Mouse (Mus musculus): ENCODE results near the gene Lim2. TPM values are rescaled to one million over a fixed set of nuclear protein-coding genes. Genes with fewer than 3 reads are reported as not detected.

Gene Lim2
- polyA plus RNA-seq, 1 experiment from 2014 or later: not detected

- Histone ChIP-seq H3K36me3 (peaks cover 63% of the 10 kb centered on the region), H3K4me3 (no peak overlapping the region), H3K9me3 (no peaks in the 10 kb centered on the region), H3K4me1 (peaks cover 13% of the 10 kb centered on the region), H3K27me3 (ENCODE audit: insufficient read depth, poor library complexity, severe bottlenecking) (no peaks in the 10 kb centered on the region), H3K27ac (no peak overlapping the region)
- WGBS: 97% methylated on average over 11 of the region's 11 CpGs
- DNase-seq (ENCODE audit: low spot score): no peak
Measured at GRCm38 (mm10) chr7:43451726-43452125, 24.3 kb downstream of the Lim2 start.

- H3K36me3 ChIP-seq: peaks cover 72% of the 10 kb centered on the region
- no peak for DNase-seq (ENCODE audit: low spot score)
- no peak overlapping the region for H3K27ac ChIP-seq
- no peaks in the 10 kb centered on the region for H3K9me3 ChIP-seq
- 43% methylated on average over 4 of the region's 4 CpGs for WGBS
- H3K4me3 ChIP-seq: no peak overlapping the region
- peaks cover 13% of the 10 kb centered on the region for H3K4me1 ChIP-seq
- H3K27me3 ChIP-seq (ENCODE audit: insufficient read depth, poor library complexity, severe bottlenecking): no peaks in the 10 kb centered on the region
Measured at GRCm38 (mm10) chr7:43452609-43453008, 25.1 kb downstream of the Lim2 start.

DNA sequence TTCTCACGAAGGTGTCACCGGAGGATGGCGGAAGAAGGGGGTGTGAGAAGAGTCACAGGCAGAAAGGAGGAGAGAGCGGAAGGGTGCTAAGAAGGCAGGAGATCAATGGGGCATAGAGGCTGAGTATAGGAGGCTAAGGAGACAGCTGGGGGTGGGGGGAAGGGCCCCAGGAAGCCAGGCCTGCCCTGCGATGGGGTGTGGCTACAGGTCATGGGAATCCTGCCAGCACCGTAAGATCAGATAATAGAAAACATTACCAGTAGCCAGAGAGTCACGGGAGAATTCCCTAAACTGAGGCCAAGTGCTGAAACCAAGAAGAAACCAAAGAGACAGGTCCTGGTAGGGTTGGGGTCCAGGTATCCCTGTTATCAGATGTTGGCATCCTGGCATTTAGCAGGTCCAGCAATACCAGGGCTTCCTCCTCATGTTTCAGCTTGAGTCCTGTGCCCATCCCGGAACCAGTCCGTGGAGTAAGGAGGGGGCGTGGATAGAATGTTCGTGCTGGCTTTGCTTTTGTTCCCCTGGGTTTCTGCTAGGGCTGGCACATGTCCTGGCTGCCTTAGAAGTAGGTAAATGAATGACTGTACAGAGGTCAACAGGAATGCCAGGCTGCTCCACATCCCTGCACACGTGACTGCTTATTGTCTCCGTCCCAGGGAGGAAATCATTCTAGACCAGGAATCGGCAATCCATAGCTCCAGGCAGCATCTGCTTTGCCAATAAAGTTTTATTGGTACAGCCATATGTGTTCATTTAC, 26.3 kb downstream of the Lim2 start:
- H3K9me3 ChIP-seq: no peaks in the 10 kb centered on the region
- H3K4me3 ChIP-seq: no peak overlapping the region
- WGBS: 91% methylated on average over 14 of the region's 14 CpGs
- H3K4me1 ChIP-seq: 0 out of 2 replicates have a peak, but pooled peaks cover 4% of the 10 kb centered on the region
- peaks cover 73% of the 10 kb centered on the region for H3K36me3 ChIP-seq
- no peak overlapping the region for H3K27ac ChIP-seq
- no peaks in the 10 kb centered on the region for H3K27me3 ChIP-seq (ENCODE audit: insufficient read depth, poor library complexity, severe bottlenecking)
- no peak for DNase-seq (ENCODE audit: low spot score)

DNA sequence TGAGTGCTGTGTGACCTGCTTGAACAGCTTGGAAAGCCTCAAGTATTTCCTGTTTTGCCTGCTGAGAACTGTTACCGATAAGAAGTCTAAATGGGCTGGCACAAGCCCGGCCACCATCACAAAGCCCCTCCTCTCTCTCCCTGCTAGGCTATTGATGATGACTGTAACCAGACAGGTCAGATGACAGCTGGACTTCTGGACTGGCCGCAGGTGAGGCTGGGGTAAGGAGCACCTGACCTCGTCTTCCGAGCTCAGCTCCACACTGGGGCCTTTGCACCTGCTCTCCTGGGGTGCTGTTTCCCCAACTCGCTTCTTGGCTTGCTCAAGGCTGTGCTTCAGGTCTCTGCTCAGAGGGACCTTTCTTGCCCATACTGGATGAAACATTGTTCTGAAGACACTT, 26.9 kb downstream of the Lim2 start:
- no peaks in the 10 kb centered on the region for H3K27me3 ChIP-seq (ENCODE audit: insufficient read depth, poor library complexity, severe bottlenecking)
- no peak overlapping the region for H3K27ac ChIP-seq
- H3K36me3 ChIP-seq: peaks cover 73% of the 10 kb centered on the region
- H3K4me1 ChIP-seq: 0 out of 2 replicates have a peak, but pooled peaks cover 2% of the 10 kb centered on the region
- H3K4me3 ChIP-seq: no peak overlapping the region
- DNase-seq (ENCODE audit: low spot score): no peak
- no peaks in the 10 kb centered on the region for H3K9me3 ChIP-seq
- WGBS: 77% methylated on average over 6 of the region's 6 CpGs

- Histone ChIP-seq H3K27me3 (ENCODE audit: insufficient read depth, poor library complexity, severe bottlenecking) (peaks cover 39% of the 10 kb centered on the region), H3K4me1 (peaks cover 19% of the 10 kb centered on the region), H3K36me3 (peaks cover 2% of the 10 kb centered on the region), H3K9me3 (no peaks in the 10 kb centered on the region), H3K27ac (no peak within 1 kb of the TSS), H3K4me3 (no peak within 1 kb of the TSS)
- WGBS: 62% methylated on average over 4 of the region's 4 CpGs
- no peak for DNase-seq (ENCODE audit: low spot score)
Measured at GRCm38 (mm10) chr7:43462851-43463250, 35.4 kb downstream of the Lim2 start, which contains the start of gene Vsig10l. Gene Vsig10l (plus strand): TSS chr7:43463151.

- Histone ChIP-seq H3K9me3 (no peaks in the 10 kb centered on the region), H3K36me3 (no peaks in the 10 kb centered on the region), H3K27me3 (ENCODE audit: insufficient read depth, poor library complexity, severe bottlenecking) (peaks cover 41% of the 10 kb centered on the region), H3K4me3 (no peak overlapping the region), H3K27ac (no peak overlapping the region), H3K4me1 (peaks cover 19% of the 10 kb centered on the region)
- no peak for DNase-seq (ENCODE audit: low spot score)
- WGBS: 79% methylated on average over 7 of the region's 7 CpGs
Measured at GRCm38 (mm10) chr7:43463976-43464375, 36.5 kb downstream of the Lim2 start.

DNA sequence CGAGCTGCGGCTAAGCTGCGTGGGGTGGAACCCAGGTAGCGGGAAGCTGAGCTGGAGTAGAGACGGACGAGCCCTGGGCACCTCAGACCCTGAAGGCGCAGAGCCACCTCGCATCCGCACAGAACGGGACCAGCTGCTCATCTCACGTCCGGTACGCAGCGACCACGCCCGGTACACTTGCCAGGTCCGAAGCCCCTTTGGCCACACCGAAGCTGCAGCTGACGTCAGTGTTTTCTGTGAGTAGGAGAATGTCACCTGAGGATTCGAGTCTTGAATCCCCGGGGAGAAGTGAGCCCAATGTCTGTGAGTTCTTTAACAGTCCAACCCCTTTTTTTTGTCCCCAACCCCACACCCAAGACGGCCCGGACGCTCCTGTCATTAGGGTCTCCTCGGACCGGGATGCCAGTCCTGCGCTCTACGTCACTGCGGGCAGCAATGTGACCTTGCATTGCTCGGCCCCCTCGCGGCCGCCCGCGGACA, 37.4 kb downstream of the Lim2 start:
- Histone ChIP-seq H3K27ac (peak overlapping the region; percentile 79), H3K9me3 (no peaks in the 10 kb centered on the region), H3K36me3 (no peaks in the 10 kb centered on the region), H3K27me3 (ENCODE audit: insufficient read depth, poor library complexity, severe bottlenecking) (peaks cover 41% of the 10 kb centered on the region), H3K4me3 (peak overlapping the region; percentile 59), H3K4me1 (peaks cover 19% of the 10 kb centered on the region)
- 9% methylated on average over 35 of the region's 35 CpGs for WGBS
- no peak for DNase-seq (ENCODE audit: low spot score)

DNA sequence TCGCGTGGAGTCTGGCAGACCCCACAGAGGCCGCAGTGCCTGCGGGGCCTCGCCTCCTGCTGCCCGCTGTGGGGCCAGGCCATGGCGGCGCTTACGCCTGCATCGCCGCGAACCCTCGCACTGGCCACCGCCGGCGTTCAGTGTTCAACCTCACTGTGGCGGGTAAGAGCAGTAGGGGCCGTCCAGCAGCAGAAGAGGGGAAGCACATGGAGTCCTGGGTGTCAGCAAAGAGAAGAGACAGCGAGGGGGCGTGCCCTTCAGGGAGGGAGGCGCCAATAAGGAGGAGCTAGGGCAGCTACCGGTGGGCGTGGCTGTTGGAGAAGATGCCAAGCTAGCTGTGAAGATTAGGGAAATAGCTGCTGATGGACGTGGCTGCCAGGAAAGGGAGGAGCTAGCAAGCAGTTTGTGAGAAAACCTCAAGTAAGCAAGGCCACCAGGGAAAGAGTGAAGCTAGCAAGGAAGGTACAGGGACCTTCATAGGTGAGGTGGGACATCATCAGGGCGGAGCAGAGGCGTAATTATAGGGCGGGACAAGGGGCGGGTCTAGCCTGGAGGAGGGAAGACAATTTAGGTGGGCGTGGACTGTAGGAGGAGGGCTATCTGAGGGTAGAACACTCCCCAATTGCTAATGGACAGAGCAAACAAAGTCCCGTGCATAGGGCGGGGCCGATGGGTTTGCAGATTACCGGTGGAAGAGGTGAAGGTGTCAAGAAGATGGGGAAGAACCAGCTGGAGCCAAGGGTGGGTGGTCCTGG, 38.1 kb downstream of the Lim2 start:
- H3K9me3 ChIP-seq: no peaks in the 10 kb centered on the region
- H3K4me3 ChIP-seq: peak overlapping the region; percentile 59
- peaks cover 41% of the 10 kb centered on the region for H3K27me3 ChIP-seq (ENCODE audit: insufficient read depth, poor library complexity, severe bottlenecking)
- peak; percentile 96 for DNase-seq (ENCODE audit: low spot score)
- peak overlapping the region; percentile 79 for H3K27ac ChIP-seq
- no peaks in the 10 kb centered on the region for H3K36me3 ChIP-seq
- peaks cover 19% of the 10 kb centered on the region for H3K4me1 ChIP-seq
- WGBS: 1% methylated on average over 33 of the region's 33 CpGs

- H3K27ac ChIP-seq: peak overlapping the region; percentile 36; the same call in 1 of the 2 replicates
- DNase-seq (ENCODE audit: low spot score): peak; percentile 89
- no peaks in the 10 kb centered on the region for H3K9me3 ChIP-seq
- peak overlapping the region; percentile 59 for H3K4me3 ChIP-seq
- no peaks in the 10 kb centered on the region for H3K36me3 ChIP-seq
- H3K4me1 ChIP-seq: peaks cover 19% of the 10 kb centered on the region
- WGBS: under 1% methylated on average over 33 of the region's 33 CpGs
- peaks cover 41% of the 10 kb centered on the region for H3K27me3 ChIP-seq (ENCODE audit: insufficient read depth, poor library complexity, severe bottlenecking)
Measured at GRCm38 (mm10) chr7:43466099-43466694, 38.7 kb downstream of the Lim2 start.

- no peaks in the 10 kb centered on the region for H3K36me3 ChIP-seq
- H3K9me3 ChIP-seq: no peaks in the 10 kb centered on the region
- no peak overlapping the region for H3K27ac ChIP-seq
- peaks cover 10% of the 10 kb centered on the region for H3K4me1 ChIP-seq
- H3K4me3 ChIP-seq: no peak overlapping the region
- 37% methylated on average over 8 of the region's 8 CpGs for WGBS
- H3K27me3 ChIP-seq (ENCODE audit: insufficient read depth, poor library complexity, severe bottlenecking): peaks cover 39% of the 10 kb centered on the region
- no peak for DNase-seq (ENCODE audit: low spot score)
Measured at GRCm38 (mm10) chr7:43470373-43470772, 42.9 kb downstream of the Lim2 start.

GRCm38 (mm10) chr7:43475706-43476105, 48.2 kb downstream of the Lim2 start:
- no peak overlapping the region for H3K27ac ChIP-seq
- 4% methylated on average over 23 of the region's 23 CpGs for WGBS
- H3K27me3 ChIP-seq (ENCODE audit: insufficient read depth, poor library complexity, severe bottlenecking): peaks cover 68% of the 10 kb centered on the region
- no peak for DNase-seq (ENCODE audit: low spot score)
- no peaks in the 10 kb centered on the region for H3K36me3 ChIP-seq
- no peaks in the 10 kb centered on the region for H3K9me3 ChIP-seq
- no peak overlapping the region; the same call in 1 of the 2 replicates for H3K4me3 ChIP-seq
- peaks cover 14% of the 10 kb centered on the region for H3K4me1 ChIP-seq

DNA sequence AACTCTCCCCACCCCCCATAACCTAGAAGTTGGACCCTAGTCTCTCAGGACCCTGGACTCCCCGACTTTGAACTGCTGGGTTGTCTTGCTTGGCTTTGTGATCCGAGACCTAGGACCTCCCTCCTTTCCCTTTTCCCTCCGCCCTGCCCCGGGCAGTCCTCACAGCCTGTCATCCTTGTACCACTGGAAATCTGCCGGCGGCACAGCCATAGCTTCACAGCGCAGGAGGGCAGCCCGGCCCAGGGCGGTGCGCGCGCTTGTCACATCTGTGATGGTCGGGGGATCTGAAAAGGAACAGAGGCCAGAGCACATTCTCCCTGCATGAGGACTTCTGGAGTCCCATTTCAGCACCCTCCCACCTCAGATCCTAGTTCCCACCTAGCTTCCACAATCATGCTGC, 48.9 kb downstream of the Lim2 start:
- H3K27ac ChIP-seq: no peak overlapping the region
- peaks cover 68% of the 10 kb centered on the region for H3K27me3 ChIP-seq (ENCODE audit: insufficient read depth, poor library complexity, severe bottlenecking)
- DNase-seq (ENCODE audit: low spot score): no peak
- H3K4me1 ChIP-seq: peaks cover 14% of the 10 kb centered on the region
- peak overlapping the region; percentile 38 for H3K4me3 ChIP-seq
- H3K9me3 ChIP-seq: no peaks in the 10 kb centered on the region
- WGBS: 4% methylated on average over 13 of the region's 13 CpGs
- no peaks in the 10 kb centered on the region for H3K36me3 ChIP-seq

GRCm38 (mm10) chr7:43481191-43481590, 53.7 kb downstream of the Lim2 start:
- Histone ChIP-seq H3K36me3 (no peaks in the 10 kb centered on the region), H3K9me3 (no peaks in the 10 kb centered on the region), H3K4me3 (no peak overlapping the region), H3K4me1 (peaks cover 11% of the 10 kb centered on the region), H3K27ac (no peak overlapping the region), H3K27me3 (ENCODE audit: insufficient read depth, poor library complexity, severe bottlenecking) (peaks cover 31% of the 10 kb centered on the region)
- 70% methylated on average over 3 of the region's 3 CpGs for WGBS
- DNase-seq (ENCODE audit: low spot score): no peak
